Mouse (Mus musculus): ENCODE data around the gene Tex48.

DNA sequence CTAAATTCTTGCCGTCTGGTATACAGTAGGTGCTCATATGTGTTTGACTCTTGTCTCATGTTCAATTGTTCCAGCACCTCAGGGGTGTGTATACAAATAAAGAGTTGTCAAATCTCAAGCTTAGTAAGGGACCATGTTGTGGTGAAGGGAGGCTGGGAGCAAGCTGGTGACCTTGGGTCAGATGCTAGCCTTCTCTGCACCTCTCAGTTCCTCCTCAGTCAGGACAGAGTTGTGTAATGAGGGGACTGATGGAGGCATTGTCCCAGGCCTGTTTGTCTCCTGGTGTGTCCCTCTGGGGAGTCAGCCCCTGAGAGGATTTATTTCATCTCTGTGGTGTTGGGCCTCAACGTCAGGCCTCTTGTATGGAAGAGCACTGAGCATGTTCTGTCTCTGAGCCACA, 36.0 kb downstream of the Tex48 start:
- TF ChIP-seq GATA1 (IDR thresholded peaks at IDR 0.05; ENCODE audit: low read length) = no peak
- no peak for TF ChIP-seq TAL1 (IDR thresholded peaks at IDR 0.05; ENCODE audit: low read length)

Data from erythroblast, embryonic 14.5 days (primary cell).